Mouse (Mus musculus): ENCODE results near the gene Cep41.

DNA sequence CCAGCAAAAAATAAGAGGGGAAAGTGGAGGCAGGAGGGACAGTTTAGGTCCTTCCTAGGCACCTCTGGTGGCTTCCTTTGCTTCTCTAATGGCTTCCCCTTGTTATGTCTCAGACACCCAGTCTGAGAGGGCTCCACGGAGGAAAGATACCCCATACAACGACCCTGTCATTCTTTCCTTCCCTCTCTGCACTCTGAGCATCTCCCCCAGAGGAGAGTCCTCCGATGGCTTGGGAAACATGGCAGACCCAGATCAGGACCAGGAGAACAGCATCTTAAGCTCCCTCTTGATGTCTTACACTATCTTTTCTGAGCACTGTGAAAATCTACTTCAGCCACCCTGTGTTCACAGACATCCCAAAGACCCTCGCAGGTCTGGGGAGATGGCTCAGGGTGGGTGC, 77.8 kb downstream of the Cep41 start:
- TF ChIP-seq EP300 (IDR thresholded peaks at IDR 0.05; ENCODE audit: low read depth) (no peak), CTCF (IDR thresholded peaks at IDR 0.05; ENCODE audit: low read depth) (no peak)
